Mouse (Mus musculus) CH12.LX (cell line): ENCODE results near the gene Kif19a. TPM values are rescaled to one million over a fixed set of nuclear protein-coding genes. Genes with fewer than 3 reads are reported as not detected.

Experiments
- DNase-seq: peaks from one replicate; pipeline ENCODE4 v3.0.0-alpha.2; 2013; ENCODE audit errors: extremely low read depth
- H3K27ac ChIP-seq: 2 replicates; pipeline ENCODE4 v1.5.1; 2012; ENCODE audit warnings: low read depth, mild to moderate bottlenecking, control low read depth, moderate library complexity; ENCODE audit not compliant: insufficient read depth
- H3K27me3 ChIP-seq: replicated peaks from 2 replicates; pipeline ENCODE3; 2012; ENCODE audit warnings: inconsistent platforms
- H3K36me3 ChIP-seq, 2 experiments: replicated peaks in 1 of 2; 2 replicates each; pipeline versions ENCODE3 to v1.6.1; 2012; ENCODE audit warnings: inconsistent platforms in 1 of 2, low read length in 1 of 2, mild to moderate bottlenecking in 1 of 2, mixed read lengths in 1 of 2, moderate library complexity in 1 of 2; ENCODE audit not compliant: control insufficient read depth in 1 of 2, insufficient read depth in 1 of 2
- H3K4me1 ChIP-seq, 2 experiments: 2 replicates each; pipeline ENCODE4 v1.6.1; 2012; ENCODE audit warnings: inconsistent platforms in 1 of 2, moderate library complexity in 1 of 2; ENCODE audit not compliant: insufficient read depth in 2 of 2, control insufficient read depth in 1 of 2
- H3K4me2 ChIP-seq: 2 replicates; pipeline ENCODE4 v1.6.1; 2012; ENCODE audit warnings: low read depth, mild to moderate bottlenecking, control low read depth; ENCODE audit not compliant: poor library complexity, insufficient read depth, severe bottlenecking
- H3K4me3 ChIP-seq, 3 experiments: fragments of 150-350 bp in 1 of 3; sonication (generic) in 1 of 3; replicated peaks in 1 of 3; 2 replicates each; pipeline versions ENCODE3 to v1.5.1; 2011 to 2012; ENCODE audit warnings: low read depth in 2 of 3, low read length in 2 of 3, mild to moderate bottlenecking in 2 of 3, moderate library complexity in 2 of 3, control low read depth in 1 of 3, improper control_type of control experiment in 1 of 3, inconsistent platforms in 1 of 3, mixed read lengths in 1 of 3; ENCODE audit not compliant: poor library complexity in 1 of 3
- H3K79me2 ChIP-seq: replicated peaks from 2 replicates; pipeline ENCODE4 v1.6.1; 2012; ENCODE audit warnings: mild to moderate bottlenecking, moderate library complexity; ENCODE audit not compliant: control insufficient read depth, poor library complexity, insufficient read depth, severe bottlenecking; ENCODE audit errors: extremely low read depth
- H3K9ac ChIP-seq: 2 replicates; pipeline ENCODE4 v1.6.1; 2012; ENCODE audit warnings: low read depth, mild to moderate bottlenecking, control low read depth, moderate library complexity; ENCODE audit not compliant: insufficient read depth
- H3K9me3 ChIP-seq: replicated peaks from 2 replicates; pipeline ENCODE3; 2012; ENCODE audit warnings: low read length, inconsistent platforms, mixed read lengths
- BHLHE40 ChIP-seq: IDR thresholded peaks from 2 replicates; pipeline ENCODE4 v1.6.1; 2011; ENCODE audit warnings: mild to moderate bottlenecking, low read depth, low read length, improper control_type of control experiment
- CHD1 ChIP-seq: IDR thresholded peaks from 2 replicates; pipeline ENCODE4 v1.6.1; 2012; ENCODE audit warnings: low read depth, low read length, improper control_type of control experiment, inconsistent platforms
- CHD2 ChIP-seq: IDR thresholded peaks from 2 replicates; pipeline ENCODE4 v1.6.1; 2011; ENCODE audit warnings: low read length, improper control_type of control experiment
- CTCF ChIP-seq, 2 experiments: IDR thresholded peaks in 1 of 2; conservative IDR thresholded peaks in 1 of 2; 2 replicates each; pipeline ENCODE4 v1.5.1; 2011 to 2012; ENCODE audit warnings: low read depth in 2 of 2, low read length in 2 of 2, improper control_type of control experiment in 1 of 2, inconsistent platforms in 1 of 2, mild to moderate bottlenecking in 1 of 2, moderate library complexity in 1 of 2
- ELF1 ChIP-seq: IDR thresholded peaks from 2 replicates; pipeline ENCODE4 v1.6.1; 2014; ENCODE audit warnings: low read depth, mild to moderate bottlenecking, inconsistent platforms, low read length, improper control_type of control experiment
- GABPA ChIP-seq: IDR thresholded peaks from 2 replicates; pipeline ENCODE4 v1.6.1; 2012; ENCODE audit warnings: low read depth, low read length, improper control_type of control experiment, inconsistent platforms; ENCODE audit not compliant: insufficient replicate concordance
- HCFC1 ChIP-seq: IDR thresholded peaks from 2 replicates; pipeline ENCODE4 v1.6.1; 2012; ENCODE audit warnings: low read depth, mild to moderate bottlenecking, inconsistent platforms, low read length, improper control_type of control experiment
- IRF4 ChIP-seq: IDR thresholded peaks from 2 replicates; pipeline ENCODE4 v1.6.1; 2014; ENCODE audit warnings: low read depth, mild to moderate bottlenecking, inconsistent platforms, low read length, improper control_type of control experiment
- JUN ChIP-seq: IDR thresholded peaks from 2 replicates; pipeline ENCODE4 v1.6.1; 2011; ENCODE audit warnings: low read depth, mild to moderate bottlenecking, low read length, improper control_type of control experiment, moderate library complexity; ENCODE audit not compliant: insufficient read depth
- JUND ChIP-seq: conservative IDR thresholded peaks from 2 replicates; pipeline ENCODE4 v1.6.1; 2011; ENCODE audit warnings: low read depth, low read length, improper control_type of control experiment
- KAT2A ChIP-seq: IDR thresholded peaks from 2 replicates; pipeline ENCODE4 v1.6.1; 2012; ENCODE audit warnings: low read length, improper control_type of control experiment, inconsistent platforms; ENCODE audit not compliant: insufficient replicate concordance
- MAFK ChIP-seq: IDR thresholded peaks from 2 replicates; pipeline ENCODE4 v1.6.1; 2011; ENCODE audit warnings: low read length, improper control_type of control experiment; ENCODE audit not compliant: insufficient replicate concordance
- MAX ChIP-seq: IDR thresholded peaks from 2 replicates; pipeline ENCODE4 v1.6.1; 2011; ENCODE audit warnings: low read length, improper control_type of control experiment
- MEF2A ChIP-seq: IDR thresholded peaks from 2 replicates; pipeline ENCODE4 v1.6.1; 2014; ENCODE audit warnings: low read depth, mild to moderate bottlenecking, inconsistent platforms, low read length, improper control_type of control experiment, borderline replicate concordance
- MYC ChIP-seq: IDR thresholded peaks from 2 replicates; pipeline ENCODE4 v1.6.1; 2011; ENCODE audit warnings: low read depth, mild to moderate bottlenecking, improper control_type of control experiment, low read length
- NELFE ChIP-seq: IDR thresholded peaks from 2 replicates; pipeline ENCODE4 v1.6.1; 2011; ENCODE audit warnings: low read depth, low read length, improper control_type of control experiment
- NRF1 ChIP-seq: IDR thresholded peaks from 2 replicates; pipeline ENCODE4 v1.6.1; 2014; ENCODE audit warnings: low read depth, mild to moderate bottlenecking, inconsistent platforms, low read length, improper control_type of control experiment, moderate library complexity
- PAX5 ChIP-seq: IDR thresholded peaks from 2 replicates; pipeline ENCODE4 v1.6.1; 2012; ENCODE audit warnings: low read length, inconsistent platforms, mixed read lengths
- POLR2A ChIP-seq: IDR thresholded peaks from 2 replicates; pipeline ENCODE4 v1.6.1; 2011; ENCODE audit warnings: low read depth, mild to moderate bottlenecking, improper control_type of control experiment, low read length
- POLR2AphosphoS2 ChIP-seq: IDR thresholded peaks from 2 replicates; pipeline ENCODE4 v1.6.1; 2011; ENCODE audit warnings: low read depth, low read length, improper control_type of control experiment
- RAD21 ChIP-seq: IDR thresholded peaks from 2 replicates; pipeline ENCODE4 v1.6.1; 2011; ENCODE audit warnings: low read depth, mild to moderate bottlenecking, low read length, improper control_type of control experiment, moderate library complexity
- SIN3A ChIP-seq: IDR thresholded peaks from 2 replicates; pipeline ENCODE4 v1.6.1; 2012; ENCODE audit warnings: low read length, improper control_type of control experiment, inconsistent platforms
- SMC3 ChIP-seq: IDR thresholded peaks from 2 replicates; pipeline ENCODE4 v1.6.1; 2011; ENCODE audit warnings: low read depth, low read length, improper control_type of control experiment
- TBP ChIP-seq: conservative IDR thresholded peaks from 2 replicates; pipeline ENCODE4 v1.6.1; 2011; ENCODE audit warnings: low read depth, low read length, improper control_type of control experiment
- UBTF ChIP-seq: IDR thresholded peaks from 2 replicates; pipeline ENCODE4 v1.6.1; 2012; ENCODE audit warnings: low read depth, mild to moderate bottlenecking, inconsistent platforms, low read length, improper control_type of control experiment, moderate library complexity
- USF1 ChIP-seq: IDR thresholded peaks from 2 replicates; pipeline ENCODE4 v1.6.1; 2014; ENCODE audit warnings: low read depth, mild to moderate bottlenecking, inconsistent platforms, low read length, improper control_type of control experiment
- USF2 ChIP-seq: conservative IDR thresholded peaks from 2 replicates; pipeline ENCODE4 v1.6.1; 2011; ENCODE audit warnings: low read depth, low read length, improper control_type of control experiment
- ZMIZ1 ChIP-seq: IDR thresholded peaks from 2 replicates; pipeline ENCODE4 v1.6.1; 2012; ENCODE audit warnings: low read depth, mild to moderate bottlenecking, inconsistent platforms, low read length, improper control_type of control experiment
- ZNF384 ChIP-seq: IDR thresholded peaks from 2 replicates; pipeline ENCODE4 v1.6.1; 2012; ENCODE audit warnings: low read depth, low read length, improper control_type of control experiment, inconsistent platforms
- dilution Hi-C: fragments of 300-500 bp; cut with MboI; formaldehyde crosslinking; loops from 2 replicates; pipeline ENCODE4 v1.14.3; 2020; ENCODE audit warnings: low sequenced_read_pairs; ENCODE audit not compliant: extremely low pct_unique_long_range_greater_than_20kb, extremely low pct_ligation_motif_present
- in situ Hi-C: fragments of 300-500 bp; cut with MboI; formaldehyde crosslinking; loops from 3 replicates; pipeline ENCODE4 v1.14.3; 2019; ENCODE audit warnings: low sequenced_read_pairs, low pct_ligation_motif_present, low pct_unique_long_range_greater_than_20kb, mixed read lengths
- polyA plus RNA-seq: library from polyadenylated mRNA; unstranded; fragments of >175 nt; gene quantifications from 2 replicates; pipeline ENCODE4 v1.2.1, GENCODE M21; 2012; ENCODE audit warnings: low read depth; ENCODE audit not compliant: insufficient read length
- total RNA-seq, 2 experiments: library from RNA; depleted of rRNA; stranded (reverse); fragments of 300-350 nt in 1 of 2; fragments of >200 nt in 1 of 2; gene quantifications; 2 replicates each; pipeline ENCODE4 v1.2.3; 2012 to 2014

Kif19a gene
- total and polyA plus RNA-seq, 3 experiments = 1.4 to 8.2 (median 1.9) TPM

GRCm38 (mm10) chr11:114818185-114818584 is 53.0 kb downstream of the Kif19a start:
- dilution Hi-C loops = no loop called here
- H3K9me3 ChIP-seq = no peaks in the 10 kb centered on the region
- TF ChIP-seq TBP (no peak), ZMIZ1 (no peak), POLR2A (no peak), HCFC1 (no peak), SMC3 (no peak), MEF2A (no peak), ELF1 (no peak), POLR2AphosphoS2 (no peak), ZNF384 (no peak), NRF1 (no peak), PAX5 (no peak), GABPA (no peak), JUN (no peak), NELFE (no peak), MAFK (no peak), UBTF (no peak), SIN3A (no peak), CHD2 (no peak), BHLHE40 (no peak), IRF4 (no peak)
- peaks cover 0 to 2% of the 10 kb centered on the region in 2 experiments for H3K36me3 ChIP-seq
- DNase-seq = no peak
- in situ Hi-C loops = loop anchor here (5.0 kb wide), 1 partner anchor 59 kb away; no protein-coding TSS in a partner anchor
- peaks cover 7% of the 10 kb centered on the region for H3K27me3 ChIP-seq
- no peak overlapping the region for H3K4me2 ChIP-seq
- H3K4me1 ChIP-seq = peaks cover 9 to 34% of the 10 kb centered on the region in 2 experiments; a peak in 3 of 4 replicates
- no peak overlapping the region for H3K27ac ChIP-seq
- H3K4me3 ChIP-seq = no peak overlapping the region
- H3K9ac ChIP-seq = no peak overlapping the region
- H3K79me2 ChIP-seq = no peaks in the 10 kb centered on the region

- no peak overlapping the region for H3K27ac ChIP-seq
- H3K4me3 ChIP-seq = no peak overlapping the region
- peaks cover 9 to 39% of the 10 kb centered on the region in 2 experiments; a peak in 3 of 4 replicates for H3K4me1 ChIP-seq
- TF ChIP-seq POLR2AphosphoS2 = no peak
- TF ChIP-seq MYC = no peak
- no peak for TF ChIP-seq MAX
- TF ChIP-seq SIN3A = no peak
- no peak for TF ChIP-seq GABPA
- no peak for TF ChIP-seq IRF4
- TF ChIP-seq TBP = no peak
- TF ChIP-seq USF2 = no peak
- no peak for TF ChIP-seq USF1
- no peak for TF ChIP-seq ZNF384
- no peak for TF ChIP-seq NELFE
- TF ChIP-seq RAD21 = no peak
- no peak for TF ChIP-seq JUND
- TF ChIP-seq KAT2A = no peak
- TF ChIP-seq CHD1 = no peak
- no peak for TF ChIP-seq POLR2A
- no peak for TF ChIP-seq CTCF (conservative IDR thresholded peaks at IDR 0.05 in 1 of 2, IDR thresholded peaks at IDR 0.05 in 1 of 2; ENCODE audit: low read depth in 2 of 2, low read length in 2 of 2)
- H3K4me2 ChIP-seq = no peak overlapping the region
- no peak for DNase-seq
- H3K27me3 ChIP-seq = peaks cover 13% of the 10 kb centered on the region
- dilution Hi-C loops = no loop called here
- H3K9me3 ChIP-seq = no peaks in the 10 kb centered on the region
- H3K36me3 ChIP-seq = peaks cover 0 to 2% of the 10 kb centered on the region in 2 experiments
- in situ Hi-C loops = loop anchor here (5.0 kb wide), 1 partner anchor 58 kb away; no protein-coding TSS in a partner anchor
- no peak overlapping the region for H3K9ac ChIP-seq
- H3K79me2 ChIP-seq = no peaks in the 10 kb centered on the region
Measured at GRCm38 (mm10) chr11:114819110-114819509, 53.9 kb downstream of the Kif19a start.
